Mouse (Mus musculus): ENCODE measurements around the gene Hoxb1. TPM values are rescaled to one million over a fixed set of nuclear protein-coding genes. Genes with fewer than 3 reads are reported as not detected.

The Hoxb1 gene
- total RNA-seq, 2 experiments from 2014 or later = not detected

GRCm38 (mm10) chr11:96338957-96339855 is 26.3 kb upstream of the Hoxb1 start:
- no peak overlapping the region for H3K4me3 ChIP-seq
- no peak overlapping the region for H3K27ac ChIP-seq
- TF ChIP-seq CTCF (conservative IDR thresholded peaks at IDR 0.05) = no peak
- DNase-seq (ENCODE audit: low spot score in 2 of 2) = no peak

- Histone ChIP-seq H3K4me3 (no peak overlapping the region), H3K27ac (no peak overlapping the region)
- no peak for DNase-seq (ENCODE audit: low spot score in 2 of 2)
- TF ChIP-seq CTCF (conservative IDR thresholded peaks at IDR 0.05) = no peak
These were observed 24.7 kb upstream of the Hoxb1 start for GRCm38 (mm10) chr11:96340698-96341365.

GRCm38 (mm10) chr11:96341701-96342575 is 23.6 kb upstream of the Hoxb1 start:
- no peak for TF ChIP-seq CTCF (conservative IDR thresholded peaks at IDR 0.05)
- DNase-seq (ENCODE audit: low spot score in 2 of 2) = no peak

GRCm38 (mm10) chr11:96342576-96342930 is 23.0 kb upstream of the Hoxb1 start:
- no peak for DNase-seq (ENCODE audit: low spot score in 2 of 2)
- Histone ChIP-seq H3K27ac (no peak overlapping the region), H3K4me3 (no peak overlapping the region)
- TF ChIP-seq CTCF (conservative IDR thresholded peaks at IDR 0.05) = no peak

More at GRCm38 (mm10) chr11:96341701-96342575, 23.6 kb upstream of the Hoxb1 start:
- Histone ChIP-seq H3K27ac (no peak overlapping the region), H3K4me3 (no peak overlapping the region)

- no peak overlapping the region for H3K4me3 ChIP-seq
These were observed 22.3 kb upstream of the Hoxb1 start for GRCm38 (mm10) chr11:96343206-96343745.

GRCm38 (mm10) chr11:96344061-96344877 is 21.3 kb upstream of the Hoxb1 start:
- TF ChIP-seq CTCF (conservative IDR thresholded peaks at IDR 0.05) = no peak
- H3K27ac ChIP-seq = no peak overlapping the region
- no peak overlapping the region for H3K4me3 ChIP-seq
- no peak for DNase-seq (ENCODE audit: low spot score in 2 of 2)

More at GRCm38 (mm10) chr11:96343206-96343745, 22.3 kb upstream of the Hoxb1 start:
- no peak overlapping the region for H3K27ac ChIP-seq
- no peak for TF ChIP-seq CTCF (conservative IDR thresholded peaks at IDR 0.05)
- DNase-seq (ENCODE audit: low spot score in 2 of 2) = no peak

- no peak for DNase-seq (ENCODE audit: low spot score in 2 of 2)
- Histone ChIP-seq H3K4me3 (no peak overlapping the region), H3K27ac (no peak overlapping the region)
- TF ChIP-seq CTCF (conservative IDR thresholded peaks at IDR 0.05) = no peak
These were observed 20.7 kb upstream of the Hoxb1 start for GRCm38 (mm10) chr11:96344878-96345159.

- no peak for TF ChIP-seq CTCF (conservative IDR thresholded peaks at IDR 0.05)
- Histone ChIP-seq H3K27ac (no peak overlapping the region), H3K4me3 (no peak overlapping the region)
- DNase-seq (ENCODE audit: low spot score in 2 of 2) = no peak
These were observed 20.2 kb upstream of the Hoxb1 start for GRCm38 (mm10) chr11:96345220-96345892.

GRCm38 (mm10) chr11:96345893-96346806 is 19.4 kb upstream of the Hoxb1 start:
- H3K27ac ChIP-seq = no peak overlapping the region
- TF ChIP-seq CTCF (conservative IDR thresholded peaks at IDR 0.05) = no peak
- DNase-seq (ENCODE audit: low spot score in 2 of 2) = no peak
- H3K4me3 ChIP-seq = no peak overlapping the region

GRCm38 (mm10) chr11:96346916-96347520 is 18.5 kb upstream of the Hoxb1 start:
- DNase-seq (ENCODE audit: low spot score in 2 of 2) = no peak
- Histone ChIP-seq H3K4me3 (no peak overlapping the region), H3K27ac (no peak overlapping the region)
- TF ChIP-seq CTCF (conservative IDR thresholded peaks at IDR 0.05) = no peak
